Mouse (Mus musculus) testis, adult 2 months (tissue): Measurements from ENCODE around the gene Cmya5.
"Not testable (repeated sequence)": the region's sequence is repeated elsewhere in the genome, so short reads cannot be mapped to it uniquely, and the experiment has no call there.

ENCODE experiments used
- CTCF ChIP-seq: fragments of 200-500 bp; IDR thresholded peaks from 2 replicates; pipeline ENCODE4 v1.5.1; 2012; ENCODE audit warnings: low read depth, mild to moderate bottlenecking, inconsistent platforms, low read length, moderate library complexity; ENCODE audit not compliant: control insufficient read depth, insufficient read depth, insufficient replicate concordance
- POLR2A ChIP-seq: fragments of 200-500 bp; IDR thresholded peaks from 2 replicates; pipeline ENCODE4 v1.6.1; 2012; ENCODE audit warnings: low read depth, mild to moderate bottlenecking, inconsistent platforms, low read length, moderate library complexity; ENCODE audit not compliant: control insufficient read depth

DNA sequence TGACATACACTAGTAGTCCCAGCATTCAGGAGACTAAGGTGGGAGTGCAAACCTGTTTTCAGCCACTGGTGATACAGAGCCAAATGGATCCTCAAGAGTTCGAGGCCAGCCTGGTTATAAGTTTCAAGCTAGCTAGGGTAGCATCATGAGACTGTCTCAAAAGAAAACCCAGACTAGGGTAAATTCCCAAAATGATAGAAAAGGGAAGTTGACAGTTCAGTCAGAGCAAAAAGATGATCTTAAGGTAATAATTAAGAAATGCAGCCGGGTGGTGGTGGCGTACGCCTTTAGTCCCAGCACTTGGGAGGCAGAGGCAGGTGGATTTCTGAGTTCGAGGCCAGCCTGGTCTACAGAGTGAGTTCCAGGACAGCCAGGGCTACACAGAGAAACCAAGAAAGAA lies 43.3 kb upstream of the Cmya5 start:
- not testable (repeated sequence) for TF ChIP-seq POLR2A, CTCF
